Mouse (Mus musculus) spleen, adult 12 weeks (tissue): Measurements from ENCODE around the gene Rhobtb1.

Experiments
- DNase-seq: peaks from one replicate; pipeline ENCODE4 v3.0.0; 2022; ENCODE audit warnings: low spot score

Rhobtb1 gene

GRCm38 (mm10) chr10:69275811-69276775 is 124.9 kb downstream of the Rhobtb1 start:
- no peak for DNase-seq

GRCm38 (mm10) chr10:69276920-69277435 is 125.7 kb downstream of the Rhobtb1 start:
- DNase-seq, result no peak

- DNase-seq, result no peak
Observed at GRCm38 (mm10) chr10:69278764-69279606, 127.8 kb downstream of the Rhobtb1 start.

- DNase-seq, result no peak
Observed at GRCm38 (mm10) chr10:69279607-69279978, 128.4 kb downstream of the Rhobtb1 start.

DNA sequence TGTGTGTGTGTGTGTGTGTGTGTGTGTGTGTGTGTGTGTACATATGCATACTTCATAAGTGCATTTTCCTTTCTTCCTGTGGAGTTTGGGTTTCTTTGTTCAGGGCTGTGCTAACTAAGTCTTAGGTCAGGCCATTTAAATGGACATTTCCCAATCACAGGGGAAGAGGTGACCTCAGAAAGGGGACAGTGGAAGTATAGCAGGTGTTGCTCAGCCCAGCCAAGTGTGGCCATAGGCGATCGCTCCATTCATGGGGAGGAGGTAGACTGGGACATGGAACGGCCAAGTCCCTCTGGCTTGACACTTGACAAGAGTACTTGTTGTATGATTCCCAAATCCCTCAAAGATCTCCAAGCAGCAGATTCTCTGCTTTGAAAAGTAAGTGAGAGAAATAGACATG is 135.7 kb downstream of the Rhobtb1 start:
- DNase-seq, result no peak

- DNase-seq, result no peak
Observed at GRCm38 (mm10) chr10:69288086-69288485, 136.9 kb downstream of the Rhobtb1 start.

DNA sequence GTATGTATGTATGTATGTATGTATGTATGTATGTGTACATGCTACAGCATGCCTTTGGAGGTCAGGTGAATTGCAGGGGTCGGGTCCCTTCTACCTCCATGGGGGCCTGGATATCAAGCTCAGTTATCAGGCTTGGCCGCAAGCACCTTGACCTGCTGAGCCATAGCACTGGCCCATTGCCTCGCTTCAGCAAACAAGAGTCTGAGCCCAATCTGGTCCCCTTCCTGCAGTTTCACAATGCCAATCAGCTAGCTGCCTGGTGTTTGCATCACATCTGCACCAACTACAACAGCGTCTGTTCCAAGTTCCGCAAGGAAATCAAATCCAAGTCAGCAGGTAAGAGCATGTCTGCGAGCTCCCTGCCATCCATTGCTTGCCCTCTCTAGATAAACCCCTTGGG is 137.5 kb downstream of the Rhobtb1 start:
- DNase-seq, result no peak

GRCm38 (mm10) chr10:69290736-69291135 is 139.5 kb downstream of the Rhobtb1 start:
- no peak for DNase-seq

- no peak for DNase-seq
Observed at GRCm38 (mm10) chr10:69295919-69296318, 144.7 kb downstream of the Rhobtb1 start.

GRCm38 (mm10) chr10:69299985-69300384 is 148.8 kb downstream of the Rhobtb1 start:
- DNase-seq, result no peak

DNA sequence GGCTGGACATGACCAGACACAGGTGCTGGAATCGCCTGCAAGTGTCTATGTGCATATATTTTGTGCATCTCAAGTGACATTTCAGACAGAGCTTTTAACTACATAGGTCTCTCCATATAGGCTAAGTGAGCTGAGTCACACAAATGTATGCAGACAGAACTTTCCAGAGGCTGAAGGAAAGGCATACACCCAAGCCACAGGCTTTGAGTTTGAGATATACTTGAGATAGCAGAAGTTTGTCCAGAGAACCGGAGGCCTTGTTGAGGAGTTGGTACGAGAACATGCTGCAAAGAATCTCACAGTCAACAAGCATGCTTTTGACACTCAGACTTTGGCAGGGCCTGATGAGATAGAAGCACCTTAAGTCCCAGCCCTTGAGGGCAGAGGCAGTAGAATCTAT is 151.4 kb downstream of the Rhobtb1 start:
- no peak for DNase-seq

DNA sequence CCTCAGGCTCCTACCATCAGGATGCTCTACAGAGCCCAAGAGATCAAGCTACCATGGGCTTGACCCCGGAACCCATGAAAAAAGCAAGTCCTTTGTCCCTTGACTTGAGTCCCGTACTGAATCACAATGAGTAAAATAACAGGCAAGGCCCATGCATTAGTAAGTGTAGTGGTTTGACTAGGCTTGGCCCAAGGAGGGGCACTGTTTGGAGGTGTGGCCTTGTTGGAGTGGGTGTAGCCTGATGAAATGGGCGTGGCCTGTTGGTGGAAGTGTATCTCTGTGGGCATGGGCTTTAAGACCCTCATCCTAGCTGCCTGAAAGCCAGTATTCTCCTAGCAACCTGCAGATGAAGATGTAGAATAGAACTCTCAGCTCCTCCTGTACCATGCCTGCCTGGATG is 153.6 kb downstream of the Rhobtb1 start:
- no peak for DNase-seq

DNA sequence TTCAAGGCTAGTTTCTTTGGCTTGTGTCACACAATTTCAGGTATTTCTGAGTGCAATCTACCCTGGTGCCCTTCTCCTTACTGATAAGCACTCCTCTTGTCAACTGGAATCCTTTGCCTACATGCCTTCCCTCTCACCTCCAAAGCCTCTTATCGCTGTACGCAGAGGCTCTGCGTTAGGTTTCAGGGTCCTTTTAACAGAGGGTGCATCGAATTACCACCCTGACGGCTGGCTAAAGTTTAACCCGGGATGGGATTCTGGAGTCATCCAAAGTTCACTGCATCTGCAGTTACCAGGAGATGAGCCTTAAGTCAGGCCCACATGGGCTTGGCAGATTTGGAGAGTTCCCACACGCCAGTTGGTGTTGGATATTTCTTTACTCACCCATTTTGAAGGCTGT is 154.4 kb downstream of the Rhobtb1 start:
- no peak for DNase-seq

DNA sequence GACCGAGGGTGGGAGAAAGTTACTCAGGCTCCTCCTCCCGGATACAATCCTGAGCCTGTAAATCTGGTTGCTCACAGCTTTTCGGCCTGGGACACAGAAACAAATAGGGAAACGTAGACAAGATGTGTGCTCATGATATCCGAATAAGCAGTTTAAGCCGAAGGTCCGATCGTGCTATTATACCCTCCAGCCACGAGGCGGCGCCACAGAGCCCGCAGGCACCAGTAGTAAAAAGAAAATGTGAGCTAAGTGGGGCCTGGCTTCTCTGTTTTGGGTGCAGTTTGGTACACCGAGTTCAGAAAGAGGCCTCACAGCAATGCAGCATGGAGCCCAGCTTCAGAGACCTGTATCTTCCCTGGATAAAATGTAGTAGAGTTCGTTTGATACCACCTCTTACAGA is 155.0 kb downstream of the Rhobtb1 start:
- DNase-seq, result peak; percentile 12

DNA sequence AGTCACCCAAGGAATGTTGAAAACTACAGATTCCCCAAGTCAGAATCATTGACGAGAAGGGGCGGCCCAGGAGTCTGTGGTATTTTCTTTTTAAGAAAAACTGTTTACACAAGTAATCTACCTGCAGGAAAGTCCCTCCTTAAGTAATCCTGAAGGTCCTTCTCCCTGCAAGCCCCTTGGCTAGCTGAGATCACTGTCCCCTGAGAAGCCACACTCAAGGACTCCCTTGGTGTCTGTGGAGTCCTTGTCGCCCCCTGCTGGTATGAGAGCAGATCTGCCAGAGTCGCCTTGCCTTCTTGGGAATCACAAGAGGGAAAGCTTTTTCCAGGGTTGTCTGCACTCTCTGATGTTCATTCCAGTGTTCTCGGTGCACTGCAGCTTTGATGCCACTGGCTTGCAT is 155.8 kb downstream of the Rhobtb1 start:
- peak; percentile 32 for DNase-seq

GRCm38 (mm10) chr10:69309109-69309508 is 157.9 kb downstream of the Rhobtb1 start:
- DNase-seq, result no peak

GRCm38 (mm10) chr10:69311867-69312266 is 160.6 kb downstream of the Rhobtb1 start:
- no peak for DNase-seq

- DNase-seq, result no peak
Observed at GRCm38 (mm10) chr10:69313944-69314343, 162.7 kb downstream of the Rhobtb1 start.

DNA sequence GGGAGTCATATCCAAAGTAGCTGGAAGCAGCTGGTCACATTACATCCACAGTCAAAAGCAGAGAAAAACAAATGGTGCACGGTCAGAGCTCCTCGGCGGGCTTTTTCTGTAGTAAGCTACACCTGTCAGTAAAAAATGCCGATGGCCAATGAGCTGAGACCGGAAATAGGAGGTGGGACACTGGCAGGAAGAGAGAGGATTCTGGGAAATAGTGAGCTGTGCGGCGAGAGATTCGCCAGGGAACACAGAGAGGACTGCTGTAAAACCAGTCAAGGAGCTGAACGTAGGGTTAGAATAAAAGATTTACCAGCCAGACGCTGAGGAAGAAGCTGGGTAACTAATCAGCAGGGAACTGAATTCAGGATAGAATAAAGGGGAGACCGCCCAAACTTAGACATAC is 167.3 kb downstream of the Rhobtb1 start:
- no peak for DNase-seq

GRCm38 (mm10) chr10:69320667-69321518 is 169.7 kb downstream of the Rhobtb1 start:
- DNase-seq, result peak; percentile 37

- no peak for DNase-seq
Observed at GRCm38 (mm10) chr10:69321519-69322035, 170.3 kb downstream of the Rhobtb1 start.

GRCm38 (mm10) chr10:69323986-69324385 is 172.8 kb downstream of the Rhobtb1 start:
- DNase-seq, result no peak
